Mouse (Mus musculus) limb, embryonic 13.5 days (tissue): ENCODE results near the gene Lama5. TPM values are rescaled to one million over a fixed set of nuclear protein-coding genes. Genes with fewer than 3 reads are reported as not detected.

Experiments
- ATAC-seq: fragments of 200-750 bp; cut with Nextera tagmentation; 2 replicates; pipeline ENCODE4 v1.8.0; 2017; ENCODE audit warnings: low read depth, moderate number of reproducible peaks, moderate TSS enrichment; ENCODE audit not compliant: low FRiP score
- H3K27ac ChIP-seq: fragments of 300-500 bp; sonication (generic); 2 replicates; pipeline ENCODE4 v1.5.1; 2015; ENCODE audit warnings: inconsistent platforms, mild to moderate bottlenecking, moderate library complexity
- H3K27me3 ChIP-seq: fragments of 300-500 bp; sonication (generic); 2 replicates; pipeline ENCODE4 v1.6.1; 2015; ENCODE audit warnings: mild to moderate bottlenecking, inconsistent platforms
- H3K36me3 ChIP-seq: fragments of 300-500 bp; sonication (generic); 2 replicates; pipeline ENCODE4 v1.6.1; 2015; ENCODE audit warnings: inconsistent platforms, mild to moderate bottlenecking, moderate library complexity
- H3K4me1 ChIP-seq: fragments of 300-500 bp; sonication (generic); 2 replicates; pipeline ENCODE4 v1.6.1; 2015; ENCODE audit warnings: inconsistent platforms
- H3K4me2 ChIP-seq: fragments of 300-500 bp; sonication (generic); replicated peaks from 2 replicates; pipeline ENCODE4 v1.6.1; 2015; ENCODE audit warnings: inconsistent platforms, mild to moderate bottlenecking, moderate library complexity
- H3K4me3 ChIP-seq: fragments of 300-500 bp; sonication (generic); 2 replicates; pipeline ENCODE4 v1.5.1; 2015; ENCODE audit warnings: moderate library complexity, mild to moderate bottlenecking, inconsistent platforms
- H3K9ac ChIP-seq: fragments of 300-500 bp; sonication (generic); 2 replicates; pipeline ENCODE4 v1.6.1; 2015; ENCODE audit warnings: mild to moderate bottlenecking, inconsistent platforms
- H3K9me3 ChIP-seq: fragments of 300-500 bp; sonication (generic); 2 replicates; pipeline ENCODE4 v1.6.1; 2016; ENCODE audit warnings: inconsistent platforms
- WGBS: fragments of 180-500 bp; shearing (Covaris S2); methylation state at CpG from one replicate; pipeline ENCODE4 v1.1.7; 2015; 5-methylcytosine and 5-hydroxymethylcytosine counted together
- polyA plus RNA-seq: library from polyadenylated mRNA; unstranded; fragments of >200 nt; fragmentation: Nextera tagmentation; extraction: Ambion mirVana; gene quantifications from 2 replicates; pipeline ENCODE4 v1.2.1, GENCODE M21; 2015

The Lama5 gene
- polyA plus RNA-seq, 1 experiment from 2014 or later = 15.8 TPM

DNA sequence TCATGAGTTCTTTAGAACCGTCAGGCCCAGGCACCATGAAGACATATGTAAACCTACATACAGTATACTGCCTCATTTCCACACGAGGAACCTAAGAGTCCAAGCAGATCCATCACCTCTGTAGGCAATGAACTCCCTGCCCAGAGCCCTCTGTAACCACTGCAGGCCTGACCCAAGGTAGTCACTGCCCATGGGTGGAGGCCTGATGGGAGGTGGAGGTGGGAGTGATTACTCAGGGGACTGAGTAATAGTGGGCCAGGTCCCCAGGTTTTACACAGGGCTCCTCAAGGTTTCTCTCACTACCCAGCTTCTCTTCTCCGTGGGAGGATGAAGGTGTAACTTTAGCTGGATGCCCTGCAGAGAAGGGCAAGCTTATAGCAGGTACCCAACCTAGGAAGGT is 3.5 kb upstream of the Lama5 start:
- no peaks in the 10 kb centered on the region for H3K36me3 ChIP-seq
- peaks cover 45% of the 10 kb centered on the region for H3K4me1 ChIP-seq
- no peak for ATAC-seq
- no peak overlapping the region for H3K9ac ChIP-seq
- 71% methylated on average over 3 of the region's 3 CpGs for whole genome bisulfite sequencing
- no peak overlapping the region for H3K27ac ChIP-seq
- H3K9me3 ChIP-seq = no peaks in the 10 kb centered on the region
- no peak overlapping the region for H3K4me3 ChIP-seq
- H3K27me3 ChIP-seq = peaks cover 34% of the 10 kb centered on the region
- no peak overlapping the region for H3K4me2 ChIP-seq

DNA sequence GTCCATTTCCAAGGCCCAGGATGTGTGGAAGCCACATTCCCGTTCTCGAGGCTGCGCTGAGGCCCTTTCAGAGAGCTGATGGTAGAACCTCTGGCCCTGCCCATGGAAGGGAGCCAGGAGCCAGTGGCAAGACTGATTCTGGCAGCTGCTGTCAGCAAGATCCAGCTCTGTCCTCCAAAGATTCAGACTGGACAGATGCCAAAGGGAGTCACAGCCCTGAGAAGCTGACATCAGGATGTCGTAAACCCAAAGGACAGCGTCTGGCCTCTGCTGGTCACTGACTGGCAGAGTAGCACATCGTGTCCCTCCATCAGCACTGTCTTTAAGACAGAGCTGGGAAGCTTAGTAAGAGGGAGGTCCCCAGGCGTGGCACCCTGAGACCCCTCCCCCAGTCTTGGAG is 2.9 kb upstream of the Lama5 start:
- Histone ChIP-seq H3K4me2 (no peak overlapping the region), H3K9ac (no peak overlapping the region; the same call in 1 of the 2 replicates), H3K4me1 (peaks cover 44% of the 10 kb centered on the region), H3K27me3 (peaks cover 40% of the 10 kb centered on the region), H3K27ac (no peak overlapping the region; the same call in 1 of the 2 replicates), H3K4me3 (no peak overlapping the region), H3K9me3 (no peaks in the 10 kb centered on the region), H3K36me3 (no peaks in the 10 kb centered on the region)
- 61% methylated on average over 7 of the region's 7 CpGs for WGBS
- no peak for ATAC-seq

DNA sequence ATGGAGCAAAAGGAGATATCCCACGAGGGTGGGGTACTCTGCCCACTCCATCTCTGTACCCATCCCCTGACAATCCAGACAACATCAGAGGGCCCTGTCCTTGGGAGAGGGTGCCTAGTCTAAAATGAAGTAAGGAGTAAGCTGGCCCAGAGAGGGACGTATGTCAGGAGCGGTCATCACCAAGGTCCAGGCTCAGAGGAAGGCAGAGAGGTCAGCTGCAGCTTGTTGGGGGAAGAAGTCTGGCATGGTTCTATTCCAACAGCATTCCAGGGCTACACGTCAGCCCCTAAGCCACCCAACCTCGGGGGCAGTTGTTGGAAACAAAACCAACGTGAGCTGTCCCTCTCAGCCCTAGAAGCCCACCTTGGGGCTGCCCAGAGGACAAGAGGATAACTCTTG is 2.4 kb upstream of the Lama5 start:
- Histone ChIP-seq H3K27ac (no peak overlapping the region), H3K4me3 (no peak overlapping the region)

DNA sequence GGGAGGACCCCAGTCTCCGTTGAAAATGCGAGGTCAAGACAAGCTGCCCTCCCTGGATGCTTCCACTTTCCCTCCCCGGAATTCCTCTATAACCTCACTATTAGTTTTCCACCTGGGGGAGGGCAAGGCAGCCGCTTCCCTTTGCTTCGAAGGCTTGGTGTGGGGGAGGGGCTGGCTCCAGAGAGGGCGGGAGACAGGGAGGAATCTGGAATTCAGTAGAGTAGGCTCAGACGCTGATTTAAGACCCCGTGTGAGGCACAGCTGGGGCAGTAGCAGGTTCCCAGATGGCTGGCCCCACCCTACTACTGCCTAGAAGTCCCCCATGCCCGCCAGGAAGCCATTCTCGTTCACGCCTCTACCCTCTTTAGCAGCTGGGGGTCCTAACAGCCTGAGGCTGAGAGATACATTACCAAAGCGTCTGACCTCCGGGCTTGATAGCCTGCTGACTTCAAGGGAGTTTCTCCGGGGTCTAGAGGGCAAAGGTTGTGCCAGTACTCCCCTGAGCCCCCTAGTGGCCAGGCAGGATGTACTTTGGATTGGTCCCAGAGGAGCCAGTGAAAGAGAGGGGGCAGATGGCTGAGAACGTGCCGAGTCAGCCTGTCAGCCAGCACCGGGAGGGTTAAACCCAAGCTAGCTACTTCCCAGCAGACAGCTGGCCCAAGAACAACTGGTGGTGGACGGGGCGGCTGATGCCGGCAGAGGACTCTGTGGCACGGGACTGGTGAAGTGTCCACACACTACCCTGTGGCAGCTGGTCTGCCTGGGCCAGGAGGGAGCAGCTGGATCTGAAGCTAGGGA is 1.8 kb upstream of the Lama5 start:
- H3K4me2 ChIP-seq = peak overlapping the region; percentile 55
- H3K4me3 ChIP-seq = peak overlapping the region; percentile 18
- ATAC-seq = peak; percentile 66
- H3K9ac ChIP-seq = no peak overlapping the region
- H3K36me3 ChIP-seq = no peaks in the 10 kb centered on the region
- H3K27me3 ChIP-seq = peaks cover 51% of the 10 kb centered on the region
- H3K4me1 ChIP-seq = peaks cover 51% of the 10 kb centered on the region
- H3K27ac ChIP-seq = 0 out of 2 replicates have a peak overlapping the region, but pooled peaks have one; percentile 15
- 1% methylated on average over 21 of the region's 21 CpGs for WGBS
- H3K9me3 ChIP-seq = no peaks in the 10 kb centered on the region

More for the DNA sequence above, 2.4 kb upstream of the Lama5 start:
- Histone ChIP-seq H3K4me1 (peaks cover 45% of the 10 kb centered on the region), H3K27me3 (peaks cover 45% of the 10 kb centered on the region), H3K4me2 (peak overlapping the region; percentile 55), H3K36me3 (no peaks in the 10 kb centered on the region), H3K9ac (no peak overlapping the region), H3K9me3 (no peaks in the 10 kb centered on the region)
- ATAC-seq = no peak
- 43% methylated on average over 6 of the region's 6 CpGs for WGBS

DNA sequence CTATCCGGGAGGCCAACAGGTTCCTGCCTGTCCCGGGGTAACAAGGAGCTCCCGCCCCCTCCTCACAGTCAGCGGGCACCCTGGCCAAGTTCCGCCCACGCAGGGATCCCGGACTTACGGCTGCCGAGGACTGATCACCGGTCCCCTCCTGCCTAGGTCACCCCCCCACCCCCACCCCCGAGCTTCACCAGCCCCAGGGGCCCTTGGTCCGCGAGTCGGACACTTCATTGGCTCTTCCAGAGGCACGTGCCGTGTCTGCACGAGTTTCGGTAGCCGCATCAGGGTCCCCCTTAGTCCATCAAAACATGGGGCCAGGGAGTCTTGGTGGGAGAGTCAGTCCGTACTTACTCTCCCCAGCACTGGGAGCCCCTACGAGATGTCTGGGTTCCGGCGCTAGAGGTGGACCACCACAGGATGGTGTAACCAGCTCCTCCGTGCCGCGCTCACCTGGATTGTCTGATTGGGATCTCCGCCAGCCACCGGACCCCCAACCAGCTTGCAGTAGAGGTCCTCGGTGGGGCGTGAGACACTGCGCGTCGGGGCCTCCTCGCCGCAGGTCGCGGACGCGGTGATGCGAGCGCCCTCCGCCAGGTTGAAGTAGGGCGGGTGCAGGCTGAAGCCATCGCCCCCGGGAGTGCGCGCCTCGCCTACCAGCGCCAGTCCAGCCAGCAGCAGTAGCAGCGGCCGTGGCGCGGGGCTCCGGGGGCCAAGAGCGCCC is 456 bp downstream of the Lama5 start:
- Histone ChIP-seq H3K9ac (peak overlapping the region; percentile 67), H3K36me3 (no peaks in the 10 kb centered on the region), H3K4me3 (peak overlapping the region; percentile 67), H3K27ac (no peak overlapping the region; the same call in 1 of the 2 replicates), H3K4me1 (peaks cover 60% of the 10 kb centered on the region), H3K9me3 (no peaks in the 10 kb centered on the region), H3K4me2 (peak overlapping the region; percentile 98), H3K27me3 (peaks cover 51% of the 10 kb centered on the region)
- ATAC-seq = no peak; the same call in 1 of the 2 replicates
- WGBS = under 1% methylated on average over 51 of the region's 55 CpGs

DNA sequence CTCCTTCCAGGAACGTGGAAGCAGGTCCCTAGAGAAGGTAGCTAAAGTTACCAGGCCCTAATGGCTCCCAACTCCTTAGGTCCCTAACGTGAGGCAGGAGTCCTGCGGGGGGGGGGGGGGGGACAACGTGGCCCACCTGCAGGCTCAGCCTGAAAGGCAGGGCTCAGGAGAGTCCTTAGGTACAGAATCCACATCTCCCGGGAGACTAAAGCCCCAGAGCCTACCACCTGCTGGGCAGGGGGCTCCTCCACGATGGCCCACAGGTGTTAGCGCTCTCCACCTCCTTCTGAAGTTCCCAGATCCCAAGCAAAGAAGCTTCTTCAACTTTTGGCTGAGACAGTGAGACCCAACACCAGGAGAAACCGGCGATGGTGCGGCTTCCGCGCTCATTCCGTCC is 1.0 kb downstream of the Lama5 start:
- Histone ChIP-seq H3K36me3 (no peaks in the 10 kb centered on the region), H3K4me1 (peaks cover 64% of the 10 kb centered on the region), H3K9ac (peak overlapping the region; percentile 67), H3K4me3 (peak overlapping the region; percentile 67), H3K27me3 (peaks cover 51% of the 10 kb centered on the region), H3K27ac (no peak overlapping the region), H3K4me2 (peak overlapping the region; percentile 98), H3K9me3 (no peaks in the 10 kb centered on the region)
- WGBS = 1% methylated on average over 10 of the region's 13 CpGs
- no peak for ATAC-seq

DNA sequence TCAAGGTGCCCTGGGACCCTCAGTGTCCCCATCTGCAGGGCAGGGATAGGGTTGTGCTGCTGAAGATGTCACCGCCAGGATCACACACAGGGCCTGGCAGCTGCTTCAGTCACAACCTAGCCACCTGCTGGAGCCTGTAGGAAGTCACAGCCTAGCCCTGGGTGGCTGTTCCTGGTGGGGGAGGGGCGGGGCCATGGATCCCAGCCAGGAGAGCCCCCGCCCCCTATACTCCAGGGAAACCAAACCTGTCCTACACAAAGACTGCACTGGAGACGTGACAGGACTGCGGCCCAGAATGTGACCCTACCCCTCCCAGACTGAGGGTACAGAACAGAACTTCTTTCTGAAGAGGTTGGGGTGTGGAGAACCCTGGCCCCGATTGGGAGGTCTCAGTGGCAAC is 3.4 kb downstream of the Lama5 start:
- Histone ChIP-seq H3K4me2 (peak overlapping the region; percentile 98), H3K4me1 (peaks cover 50% of the 10 kb centered on the region), H3K9me3 (no peaks in the 10 kb centered on the region), H3K36me3 (no peaks in the 10 kb centered on the region), H3K9ac (no peak overlapping the region), H3K4me3 (no peak overlapping the region), H3K27ac (no peak overlapping the region), H3K27me3 (peaks cover 47% of the 10 kb centered on the region)
- WGBS = 12% methylated on average over 6 of the region's 6 CpGs
- no peak for ATAC-seq

DNA sequence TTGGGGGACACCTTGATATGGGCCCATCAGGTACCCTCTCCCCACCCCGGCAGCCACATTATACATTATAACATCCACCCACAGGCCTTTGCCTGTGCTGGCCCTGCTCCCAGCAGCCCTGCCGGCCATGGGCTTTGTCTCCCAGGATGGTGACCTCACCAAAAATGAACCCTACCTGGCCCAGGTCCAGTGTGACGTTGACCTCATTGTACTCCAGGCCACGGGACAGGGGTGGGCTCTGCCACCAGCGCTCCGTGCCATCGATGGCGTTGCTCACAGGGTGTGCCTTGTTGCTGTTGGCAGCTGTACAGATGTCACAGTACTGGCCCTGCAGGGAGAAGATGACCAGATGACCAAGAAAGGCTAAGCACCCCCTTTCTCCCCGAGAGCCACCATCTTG is 4.6 kb downstream of the Lama5 start:
- WGBS = 94% methylated on average over 9 of the region's 9 CpGs
- H3K4me3 ChIP-seq = no peak overlapping the region
- H3K27ac ChIP-seq = no peak overlapping the region
- H3K36me3 ChIP-seq = no peaks in the 10 kb centered on the region
- H3K4me2 ChIP-seq = no peak overlapping the region
- no peak overlapping the region for H3K9ac ChIP-seq
- no peaks in the 10 kb centered on the region for H3K9me3 ChIP-seq
- no peak for ATAC-seq
- H3K27me3 ChIP-seq = peaks cover 36% of the 10 kb centered on the region
- peaks cover 39% of the 10 kb centered on the region for H3K4me1 ChIP-seq

DNA sequence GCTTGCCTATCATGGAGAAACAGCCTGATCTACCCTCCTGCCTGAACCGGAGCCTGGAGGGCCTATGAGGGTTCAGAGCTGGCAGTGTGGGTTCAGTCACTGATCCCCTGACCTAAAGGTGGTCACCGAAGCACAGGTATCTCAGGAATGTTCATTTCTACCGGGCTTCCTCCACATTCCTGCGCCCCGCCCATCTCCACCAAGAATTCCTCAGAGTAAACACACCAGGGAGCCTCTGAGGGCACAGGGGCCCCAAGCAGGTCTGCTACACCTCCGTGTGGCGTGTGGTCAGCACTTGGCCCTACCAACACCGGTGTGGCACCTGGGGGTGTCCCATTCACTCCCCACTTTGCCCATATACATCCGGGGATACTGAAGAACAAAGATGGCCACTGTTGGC is 5.5 kb downstream of the Lama5 start:
- 70% methylated on average over 9 of the region's 9 CpGs for WGBS
- H3K4me2 ChIP-seq = 0 out of 2 replicates have a peak overlapping the region, but pooled peaks have one; percentile 5
- H3K9ac ChIP-seq = peak overlapping the region; percentile 13; the same call in 1 of the 2 replicates
- no peaks in the 10 kb centered on the region for H3K36me3 ChIP-seq
- no peak overlapping the region for H3K27ac ChIP-seq
- peaks cover 38% of the 10 kb centered on the region for H3K4me1 ChIP-seq
- H3K9me3 ChIP-seq = no peaks in the 10 kb centered on the region
- H3K4me3 ChIP-seq = no peak overlapping the region
- no peak for ATAC-seq
- peaks cover 27% of the 10 kb centered on the region for H3K27me3 ChIP-seq

DNA sequence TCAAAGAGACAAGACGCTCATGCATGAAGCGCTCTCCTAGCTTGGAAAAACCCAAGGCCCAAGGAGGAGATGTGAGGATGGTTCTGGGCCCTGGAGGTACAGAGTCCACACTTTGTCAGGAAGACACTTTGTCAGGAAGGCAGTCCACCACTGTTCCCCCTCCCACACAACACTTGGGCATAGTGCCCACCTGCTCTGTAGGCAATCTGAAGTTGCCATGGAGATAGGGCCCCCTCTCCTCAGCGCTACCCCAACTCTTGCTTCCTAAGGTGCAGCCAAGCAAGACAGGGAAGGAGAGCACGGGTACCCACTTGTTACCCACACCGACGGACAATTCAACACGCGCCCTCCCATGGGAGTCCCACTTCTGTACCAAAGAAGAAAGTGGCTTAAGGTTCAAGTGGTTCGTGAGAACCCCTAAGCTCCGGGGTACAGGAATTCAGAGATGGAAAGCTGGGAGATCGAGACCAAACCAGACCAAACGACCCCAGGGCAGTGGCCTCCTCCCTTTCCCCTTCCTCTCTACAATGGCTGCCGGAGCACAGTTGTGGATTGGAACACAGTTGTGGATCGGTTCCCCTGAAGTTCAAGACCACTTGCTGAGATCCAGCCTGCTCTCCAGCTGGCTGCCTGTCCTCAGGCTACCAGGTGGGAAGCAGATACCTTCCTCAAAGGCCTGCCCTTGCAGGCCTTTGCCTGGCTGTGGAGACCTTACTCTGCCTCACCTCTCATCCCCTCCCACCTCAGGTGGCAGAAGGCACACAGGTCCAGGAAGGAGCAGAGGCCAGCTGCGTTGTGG is 6.3 kb downstream of the Lama5 start:
- Histone ChIP-seq H3K4me1 (peaks cover 34% of the 10 kb centered on the region), H3K36me3 (no peaks in the 10 kb centered on the region), H3K27ac (peak overlapping the region; percentile 33; the same call in 1 of the 2 replicates), H3K4me3 (no peak overlapping the region), H3K27me3 (peaks cover 19% of the 10 kb centered on the region), H3K4me2 (no peak overlapping the region), H3K9ac (no peak overlapping the region), H3K9me3 (no peaks in the 10 kb centered on the region)
- 81% methylated on average over 15 of the region's 15 CpGs for WGBS
- ATAC-seq = no peak

DNA sequence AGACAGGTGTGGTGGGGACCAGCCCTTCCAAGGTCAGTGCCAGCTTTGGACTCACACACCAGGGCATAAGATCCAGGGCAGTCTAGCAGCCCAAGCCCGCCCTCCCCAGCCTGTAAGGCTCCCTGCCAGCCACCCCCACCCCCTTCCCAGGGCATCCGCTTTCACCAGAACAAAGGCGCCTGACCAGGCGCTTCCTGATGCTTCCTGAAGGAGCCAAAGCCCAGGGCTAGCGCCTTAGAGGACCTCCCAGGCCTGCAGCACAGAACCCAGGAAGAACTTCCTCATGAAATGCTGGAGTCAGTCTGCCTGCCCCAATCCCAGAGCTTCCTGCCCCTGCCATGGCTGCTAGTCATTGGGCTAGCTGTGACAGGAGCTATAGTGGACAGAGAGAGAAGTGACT is 7.0 kb downstream of the Lama5 start:
- WGBS = 39% methylated on average over 5 of the region's 5 CpGs

DNA sequence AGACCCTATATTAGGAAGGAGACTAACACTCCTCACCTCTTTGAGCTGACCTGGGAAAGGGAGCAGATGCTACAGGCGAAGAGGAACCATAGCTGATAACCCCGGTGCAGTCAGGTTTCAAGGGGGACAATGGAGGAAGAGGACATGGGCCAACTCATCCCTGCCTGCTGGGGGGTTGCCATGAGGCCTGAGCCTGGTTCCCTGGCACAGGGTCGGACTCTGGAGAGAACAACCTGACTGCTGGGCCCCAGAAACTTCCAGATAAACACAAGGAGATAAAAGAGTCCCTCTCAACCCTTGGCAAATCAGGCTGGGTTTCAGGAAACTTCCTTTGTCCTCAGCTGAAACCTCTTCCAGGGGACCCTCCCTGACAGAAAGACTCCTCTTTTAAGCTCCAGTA is 7.4 kb downstream of the Lama5 start:
- H3K4me3 ChIP-seq = no peak overlapping the region
- no peak overlapping the region for H3K27ac ChIP-seq
- H3K4me2 ChIP-seq = no peak overlapping the region
- H3K36me3 ChIP-seq = no peaks in the 10 kb centered on the region
- H3K9me3 ChIP-seq = no peaks in the 10 kb centered on the region
- no peak overlapping the region for H3K9ac ChIP-seq
- H3K4me1 ChIP-seq = peaks cover 31% of the 10 kb centered on the region
- peaks cover 8% of the 10 kb centered on the region for H3K27me3 ChIP-seq
- WGBS = 82% methylated on average over 3 of the region's 3 CpGs
- no peak for ATAC-seq

More for the DNA sequence above, 7.0 kb downstream of the Lama5 start:
- Histone ChIP-seq H3K36me3 (no peaks in the 10 kb centered on the region), H3K4me1 (peaks cover 31% of the 10 kb centered on the region), H3K27ac (peak overlapping the region; percentile 33; the same call in 1 of the 2 replicates), H3K4me2 (no peak overlapping the region), H3K27me3 (peaks cover 12% of the 10 kb centered on the region), H3K4me3 (no peak overlapping the region), H3K9me3 (no peaks in the 10 kb centered on the region), H3K9ac (no peak overlapping the region)
- ATAC-seq = no peak
